Mouse (Mus musculus): ENCODE measurements at regions not wholly inside any gene's neighbourhood (a gene's known extent, or its start where the extent isn't known, plus 50 kb on each side); places are given as distances from the start of the nearest gene placed in this dataset.
A peak's percentile ranks its signal among the peaks of the same experiment; 100 is the strongest.

GRCm38 (mm10) chr2:103143985-103144384 is 70.5 kb downstream of the Apip start:
- peak overlapping the region; percentile 92 for H3K27ac ChIP-seq
- H3K36me3 ChIP-seq: no peaks in the 10 kb centered on the region
- no peak overlapping the region for H3K9ac ChIP-seq
- peaks cover 3% of the 10 kb centered on the region; the same call in 1 of the 2 replicates for H3K4me1 ChIP-seq
- H3K27me3 ChIP-seq (replicated peaks): no peaks in the 10 kb centered on the region
- no peak overlapping the region for H3K4me2 ChIP-seq
- ATAC-seq (ENCODE audit: insufficient read depth, low FRiP score, low read depth): no peak
- H3K4me3 ChIP-seq (replicated peaks): no peak overlapping the region
- no peaks in the 10 kb centered on the region for H3K9me3 ChIP-seq
- WGBS: 55% methylated on average over 4 of the region's 4 CpGs

- ATAC-seq (ENCODE audit: insufficient read depth, low FRiP score, low read depth): peak; percentile 96
- Histone ChIP-seq H3K27me3 (replicated peaks) (no peaks in the 10 kb centered on the region), H3K27ac (peak overlapping the region; percentile 92), H3K9ac (no peak overlapping the region), H3K9me3 (no peaks in the 10 kb centered on the region), H3K4me2 (no peak overlapping the region), H3K4me3 (replicated peaks) (no peak overlapping the region), H3K4me1 (peaks cover 3% of the 10 kb centered on the region; the same call in 1 of the 2 replicates), H3K36me3 (no peaks in the 10 kb centered on the region)
- WGBS: 57% methylated on average over 7 of the region's 7 CpGs
Observed at GRCm38 (mm10) chr2:103144420-103144819, 70.9 kb downstream of the Apip start.

GRCm38 (mm10) chr2:103145058-103145457 is 71.6 kb downstream of the Apip start:
- 67% methylated on average over 3 of the region's 3 CpGs for WGBS
- no peak for ATAC-seq (ENCODE audit: insufficient read depth, low FRiP score, low read depth)
- H3K27ac ChIP-seq: peak overlapping the region; percentile 92
- no peaks in the 10 kb centered on the region for H3K36me3 ChIP-seq
- no peaks in the 10 kb centered on the region for H3K27me3 ChIP-seq (replicated peaks)
- no peak overlapping the region for H3K4me2 ChIP-seq
- H3K4me1 ChIP-seq: peaks cover 3% of the 10 kb centered on the region; the same call in 1 of the 2 replicates
- H3K4me3 ChIP-seq (replicated peaks): no peak overlapping the region
- no peaks in the 10 kb centered on the region for H3K9me3 ChIP-seq
- no peak overlapping the region for H3K9ac ChIP-seq

- WGBS: 79% methylated on average over 7 of the region's 7 CpGs
- Histone ChIP-seq H3K4me3 (replicated peaks) (no peak overlapping the region), H3K9me3 (no peaks in the 10 kb centered on the region), H3K27ac (peak overlapping the region; percentile 92; the same call in 1 of the 2 replicates), H3K4me2 (no peak overlapping the region), H3K36me3 (no peaks in the 10 kb centered on the region), H3K4me1 (peaks cover 3% of the 10 kb centered on the region; the same call in 1 of the 2 replicates), H3K9ac (no peak overlapping the region), H3K27me3 (replicated peaks) (no peaks in the 10 kb centered on the region)
- no peak for ATAC-seq (ENCODE audit: insufficient read depth, low FRiP score, low read depth)
Observed at GRCm38 (mm10) chr2:103146132-103146531, 72.7 kb downstream of the Apip start.

GRCm38 (mm10) chr2:103153261-103153660 is 79.8 kb downstream of the Apip start:
- Histone ChIP-seq H3K4me1 (no peaks in the 10 kb centered on the region), H3K9me3 (no peaks in the 10 kb centered on the region), H3K27me3 (replicated peaks) (no peaks in the 10 kb centered on the region), H3K36me3 (no peaks in the 10 kb centered on the region), H3K27ac (no peak overlapping the region), H3K4me2 (no peak overlapping the region), H3K9ac (no peak overlapping the region), H3K4me3 (replicated peaks) (no peak overlapping the region)
- ATAC-seq (ENCODE audit: insufficient read depth, low FRiP score, low read depth): no peak
- WGBS: 95% methylated on average over 1 of the region's 1 CpGs

GRCm38 (mm10) chr2:103167741-103168140 is 94.3 kb downstream of the Apip start:
- 51% methylated on average over 2 of the region's 2 CpGs for WGBS
- Histone ChIP-seq H3K4me2 (no peak overlapping the region), H3K4me3 (replicated peaks) (no peak overlapping the region)

GRCm38 (mm10) chr2:103168266-103168665 is 94.8 kb downstream of the Apip start:
- no peak for ATAC-seq (ENCODE audit: insufficient read depth, low FRiP score, low read depth)
- Histone ChIP-seq H3K4me2 (no peak overlapping the region), H3K9ac (no peak overlapping the region), H3K4me1 (no peaks in the 10 kb centered on the region), H3K27me3 (replicated peaks) (no peaks in the 10 kb centered on the region), H3K4me3 (replicated peaks) (no peak overlapping the region), H3K9me3 (no peaks in the 10 kb centered on the region), H3K36me3 (no peaks in the 10 kb centered on the region), H3K27ac (no peak overlapping the region)

More at GRCm38 (mm10) chr2:103167741-103168140, 94.3 kb downstream of the Apip start:
- Histone ChIP-seq H3K9me3 (no peaks in the 10 kb centered on the region), H3K36me3 (no peaks in the 10 kb centered on the region), H3K9ac (no peak overlapping the region), H3K27me3 (replicated peaks) (no peaks in the 10 kb centered on the region), H3K4me1 (no peaks in the 10 kb centered on the region), H3K27ac (no peak overlapping the region)
- no peak for ATAC-seq (ENCODE audit: insufficient read depth, low FRiP score, low read depth)

- no peaks in the 10 kb centered on the region for H3K4me1 ChIP-seq
- no peaks in the 10 kb centered on the region for H3K36me3 ChIP-seq
- no peak overlapping the region for H3K4me2 ChIP-seq
- H3K9ac ChIP-seq: no peak overlapping the region
- H3K27me3 ChIP-seq (replicated peaks): no peaks in the 10 kb centered on the region
- WGBS: 76% methylated on average over 2 of the region's 2 CpGs
- no peak for ATAC-seq (ENCODE audit: insufficient read depth, low FRiP score, low read depth)
- H3K9me3 ChIP-seq: no peaks in the 10 kb centered on the region
- H3K4me3 ChIP-seq (replicated peaks): no peak overlapping the region
- H3K27ac ChIP-seq: no peak overlapping the region
Observed at GRCm38 (mm10) chr2:103177361-103177760, 103.9 kb downstream of the Apip start.

GRCm38 (mm10) chr2:103180298-103180927 is 106.9 kb downstream of the Apip start:
- H3K4me1 ChIP-seq: no peaks in the 10 kb centered on the region
- H3K36me3 ChIP-seq: no peaks in the 10 kb centered on the region
- H3K9me3 ChIP-seq: no peaks in the 10 kb centered on the region
- H3K9ac ChIP-seq: no peak overlapping the region
- H3K27ac ChIP-seq: no peak overlapping the region
- no peak overlapping the region for H3K4me3 ChIP-seq (replicated peaks)
- ATAC-seq (ENCODE audit: insufficient read depth, low FRiP score, low read depth): no peak
- H3K4me2 ChIP-seq: no peak overlapping the region
- no peaks in the 10 kb centered on the region for H3K27me3 ChIP-seq (replicated peaks)
- 28% methylated on average over 4 of the region's 4 CpGs for WGBS

GRCm38 (mm10) chr2:103186751-103187260 is 113.3 kb downstream of the Apip start:
- ATAC-seq (ENCODE audit: insufficient read depth, low FRiP score, low read depth): no peak
- Histone ChIP-seq H3K27ac (no peak overlapping the region), H3K4me3 (replicated peaks) (no peak overlapping the region), H3K4me1 (no peaks in the 10 kb centered on the region), H3K9ac (no peak overlapping the region), H3K27me3 (replicated peaks) (no peaks in the 10 kb centered on the region), H3K4me2 (no peak overlapping the region), H3K36me3 (no peaks in the 10 kb centered on the region), H3K9me3 (no peaks in the 10 kb centered on the region)
- WGBS: 60% methylated on average over 4 of the region's 4 CpGs

GRCm38 (mm10) chr2:103192591-103192990 is 110.5 kb downstream of the Ehf start:
- Histone ChIP-seq H3K4me3 (replicated peaks) (no peak overlapping the region), H3K36me3 (no peaks in the 10 kb centered on the region), H3K9ac (no peak overlapping the region), H3K4me2 (no peak overlapping the region), H3K27ac (no peak overlapping the region), H3K4me1 (no peaks in the 10 kb centered on the region), H3K9me3 (no peaks in the 10 kb centered on the region), H3K27me3 (replicated peaks) (no peaks in the 10 kb centered on the region)
- 77% methylated on average over 4 of the region's 4 CpGs for WGBS
- no peak for ATAC-seq (ENCODE audit: insufficient read depth, low FRiP score, low read depth)

GRCm38 (mm10) chr2:103200313-103200712 is 102.8 kb downstream of the Ehf start:
- Histone ChIP-seq H3K36me3 (no peaks in the 10 kb centered on the region), H3K4me3 (replicated peaks) (no peak overlapping the region), H3K9ac (no peak overlapping the region), H3K27ac (no peak overlapping the region), H3K4me1 (no peaks in the 10 kb centered on the region), H3K9me3 (no peaks in the 10 kb centered on the region), H3K4me2 (no peak overlapping the region), H3K27me3 (replicated peaks) (no peaks in the 10 kb centered on the region)
- no peak for ATAC-seq (ENCODE audit: insufficient read depth, low FRiP score, low read depth)
- WGBS: 91% methylated on average over 6 of the region's 6 CpGs

GRCm38 (mm10) chr2:103205046-103205445 is 98.0 kb downstream of the Ehf start:
- Histone ChIP-seq H3K9me3 (no peaks in the 10 kb centered on the region), H3K4me1 (no peaks in the 10 kb centered on the region), H3K9ac (no peak overlapping the region), H3K36me3 (no peaks in the 10 kb centered on the region), H3K4me2 (no peak overlapping the region), H3K27ac (no peak overlapping the region), H3K4me3 (replicated peaks) (no peak overlapping the region), H3K27me3 (replicated peaks) (no peaks in the 10 kb centered on the region)
- ATAC-seq (ENCODE audit: insufficient read depth, low FRiP score, low read depth): no peak
- 77% methylated on average over 8 of the region's 8 CpGs for whole genome bisulfite sequencing

All from stomach, embryonic 15.5 days (tissue).